Mouse (Mus musculus) adrenal gland, adult 18-20 months (tissue): Measurements from ENCODE around the gene Ksr1. TPM values are rescaled to one million over a fixed set of nuclear protein-coding genes. Genes with fewer than 3 reads are reported as not detected.

Experiments
- total RNA-seq, 2 experiments: library from RNA; stranded (reverse); gene quantifications; 1 replicate in 1 of 2; 2 replicates in 1 of 2; pipeline ENCODE4 v1.2.3; 2021

Gene Ksr1
- total RNA-seq, 2 experiments from 2014 or later = 6.7 to 7.4 TPM

Other genes with a start within 250 kb of the Ksr1 start
- 1 to 10 TPM in 1 of 2 experiments, under 1 TPM in 1; 0.30 to 1.7 TPM for gene Nos2, start 225.6 kb downstream of the Ksr1 start, total RNA-seq
- 10 to 100 TPM; 20.9 to 23.1 TPM for gene Lgals9, start 161.5 kb downstream of the Ksr1 start, total RNA-seq
- gene Wsb1, start 108.3 kb upstream of the Ksr1 start, total RNA-seq = 10 to 100 TPM; 34.5 to 46.1 TPM
- not detected for gene Gm9964, start 150.5 kb upstream of the Ksr1 start, total RNA-seq
- gene Nf1, start 193.3 kb upstream of the Ksr1 start, total RNA-seq = 10 to 100 TPM; 53.5 to 60.6 TPM